Mouse (Mus musculus) adipocyte (in vitro differentiated cells): Measurements from ENCODE around the gene Crygb.

Source experiments
- DNase-seq: peaks from one replicate; pipeline ENCODE4 v3.0.0-alpha.2; 2016; ENCODE audit warnings: low spot score

Crygb gene

DNA sequence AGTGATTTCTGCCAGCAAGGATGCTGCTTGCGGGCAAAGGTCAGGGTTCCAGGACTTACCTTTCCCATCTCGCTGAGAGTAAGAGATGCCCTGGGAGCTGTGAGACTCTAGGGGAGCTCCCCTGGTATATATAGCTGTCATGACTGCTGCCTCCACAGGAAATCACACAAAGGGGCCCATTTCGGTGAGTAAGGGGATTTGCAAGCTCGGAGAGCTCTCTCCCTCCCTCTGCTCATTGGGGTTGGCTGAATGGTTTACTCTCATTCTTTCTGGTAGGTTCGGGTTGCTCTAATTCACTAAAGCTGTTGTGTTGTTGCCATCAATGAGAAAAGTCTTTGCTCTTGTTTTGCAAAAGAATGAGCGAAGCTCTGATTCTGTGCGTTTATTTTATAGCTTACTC is at the start of gene Crygb:
Gene Crygb, minus strand, starts transcription at position 101 of the 400 bp plus-strand sequence.
- no peak for DNase-seq

DNA sequence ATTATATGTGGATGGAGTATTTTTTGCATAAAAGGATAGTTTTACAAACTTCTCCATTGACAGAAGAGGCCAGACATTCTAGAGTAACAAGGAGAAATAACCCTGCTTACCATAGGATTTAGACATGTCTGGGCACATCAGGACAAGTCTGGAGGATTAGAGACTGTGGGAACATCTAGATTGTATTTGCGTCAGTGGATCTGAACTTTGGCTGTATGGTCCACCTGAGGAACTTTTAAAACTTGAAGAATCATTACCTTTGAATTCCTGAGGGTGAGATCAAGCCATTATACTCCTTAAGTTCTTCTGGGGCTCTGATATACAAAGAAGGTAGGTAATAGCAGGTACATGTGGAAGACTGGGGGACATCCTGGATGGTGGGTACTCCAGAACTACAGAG is 49.6 kb upstream of the Crygb start:
- DNase-seq = no peak

- DNase-seq = no peak
Measured at GRCm38 (mm10) chr1:65130226-65130625, 48.1 kb upstream of the Crygb start.

DNA sequence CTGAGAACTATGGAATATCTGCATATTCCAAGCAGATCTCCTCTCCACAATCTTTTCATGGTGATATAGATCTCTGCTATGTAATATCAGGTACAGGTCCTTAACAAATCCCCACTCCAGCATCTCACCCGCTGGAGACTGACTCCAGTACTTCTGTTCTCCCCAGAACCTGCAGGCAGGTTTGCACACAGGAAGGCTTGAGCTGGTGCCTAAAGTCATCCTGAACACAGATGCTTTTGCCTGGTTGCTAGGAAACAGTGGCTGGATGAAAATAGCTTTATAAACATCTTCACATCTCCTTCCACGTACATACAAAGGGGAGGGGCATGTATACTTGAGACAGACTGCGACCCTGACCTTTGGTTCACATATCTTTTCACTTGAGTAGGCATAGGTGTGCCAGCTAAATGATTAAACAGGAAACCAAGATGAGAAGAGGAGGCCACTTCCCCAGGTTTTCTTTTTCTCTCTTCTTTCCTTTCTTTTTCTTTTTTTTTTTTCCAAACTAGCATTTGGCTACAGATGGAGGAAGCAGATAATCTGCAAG is 47.6 kb upstream of the Crygb start:
- DNase-seq = no peak

- no peak for DNase-seq
Measured at GRCm38 (mm10) chr1:65122574-65123372, 40.7 kb upstream of the Crygb start, which contains the start of gene D630023F18Rik. Gene D630023F18Rik, minus strand, starts transcription at chr1:65123214.

DNA sequence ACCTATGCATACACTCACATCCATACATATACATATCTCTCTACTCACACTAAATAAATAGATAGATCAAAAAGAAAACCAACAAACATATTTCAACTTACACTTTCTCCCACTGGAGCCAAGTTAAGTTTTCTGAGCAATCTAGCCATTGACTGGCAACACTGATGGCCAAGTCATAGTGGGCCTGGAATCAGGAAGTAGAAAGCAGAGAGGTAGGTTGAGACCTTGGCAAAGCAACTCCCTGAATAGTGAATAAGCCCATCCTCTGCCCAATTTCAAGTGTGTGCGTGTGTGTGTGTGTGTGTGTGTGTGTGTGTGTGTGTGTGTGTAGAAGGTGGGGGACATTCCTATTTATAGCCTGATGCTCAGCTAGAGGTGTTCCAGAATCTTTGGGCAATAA is 37.4 kb upstream of the Crygb start, which contains the start of gene Gm28845:
Gene Gm28845, minus strand, starts transcription at position 121 of the 400 bp plus-strand sequence.
- no peak for DNase-seq

- DNase-seq = no peak
Measured at GRCm38 (mm10) chr1:65118150-65118913, 36.2 kb upstream of the Crygb start.

DNA sequence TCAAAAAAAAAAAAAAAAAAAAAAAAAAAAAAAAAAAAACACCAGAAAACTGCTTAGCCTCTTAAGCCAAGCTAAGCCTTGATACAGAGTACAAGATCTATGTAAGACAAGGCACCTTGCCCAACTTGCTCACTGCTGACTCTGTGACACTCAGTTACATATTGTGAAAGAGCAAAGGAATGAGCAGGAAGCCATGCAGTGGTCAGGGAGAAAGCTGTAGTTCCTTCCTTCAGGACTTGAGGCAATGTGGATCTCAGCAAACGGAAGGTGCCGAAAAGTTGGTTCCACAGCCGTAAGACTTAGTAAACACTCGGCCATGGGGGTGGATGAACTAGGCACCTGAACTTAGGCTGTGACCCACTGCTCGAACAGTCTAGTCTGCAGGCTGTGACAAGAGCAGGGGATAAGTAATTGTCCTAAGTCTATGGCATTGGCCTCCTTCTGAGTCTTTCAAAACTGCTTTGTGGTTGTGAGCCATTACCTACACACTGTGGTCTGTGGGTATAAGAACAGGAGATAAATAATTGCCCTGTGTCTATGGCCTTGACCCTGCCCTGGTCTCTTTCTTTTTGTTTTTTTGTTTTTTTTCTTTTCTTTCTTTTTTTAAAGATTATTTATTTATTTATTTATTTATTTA is 31.6 kb upstream of the Crygb start:
- DNase-seq = peak; percentile 90

- DNase-seq = peak; percentile 65
Measured at GRCm38 (mm10) chr1:65112807-65113196, 30.7 kb upstream of the Crygb start.

GRCm38 (mm10) chr1:65112031-65112806 is 30.1 kb upstream of the Crygb start:
- DNase-seq = peak; percentile 99

GRCm38 (mm10) chr1:65109756-65110435 is 27.8 kb upstream of the Crygb start:
- no peak for DNase-seq

- no peak for DNase-seq
Measured at GRCm38 (mm10) chr1:65109196-65109595, 27.1 kb upstream of the Crygb start.

DNA sequence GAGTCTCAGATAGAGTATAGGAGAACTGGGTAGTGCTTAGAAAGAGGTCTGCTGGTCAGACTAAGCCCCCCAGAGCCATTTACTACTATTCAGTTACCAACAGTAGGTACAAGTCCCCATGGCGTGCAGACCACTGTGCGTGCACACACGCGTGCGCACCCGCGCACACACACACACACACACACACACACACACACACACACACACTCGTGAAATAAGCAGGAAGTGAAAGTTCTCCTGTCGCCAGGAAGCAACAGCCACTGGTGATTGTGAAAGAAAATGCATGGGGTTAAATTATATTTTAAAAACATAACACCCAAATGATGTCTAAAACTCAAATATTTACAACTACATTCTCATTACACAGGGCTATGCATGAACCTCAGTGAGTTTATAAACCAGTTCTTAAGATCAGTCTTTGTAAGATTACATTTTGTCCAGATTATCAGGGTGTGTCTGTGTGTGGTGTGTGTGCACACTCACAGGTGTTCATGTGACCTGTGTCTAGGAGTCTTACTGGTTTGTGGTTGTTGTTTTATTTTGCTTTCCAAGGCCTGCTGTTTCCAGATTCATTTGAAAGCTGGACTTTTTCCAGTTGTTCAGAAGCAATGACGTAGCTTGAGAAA is 25.7 kb upstream of the Crygb start:
- no peak for DNase-seq

DNA sequence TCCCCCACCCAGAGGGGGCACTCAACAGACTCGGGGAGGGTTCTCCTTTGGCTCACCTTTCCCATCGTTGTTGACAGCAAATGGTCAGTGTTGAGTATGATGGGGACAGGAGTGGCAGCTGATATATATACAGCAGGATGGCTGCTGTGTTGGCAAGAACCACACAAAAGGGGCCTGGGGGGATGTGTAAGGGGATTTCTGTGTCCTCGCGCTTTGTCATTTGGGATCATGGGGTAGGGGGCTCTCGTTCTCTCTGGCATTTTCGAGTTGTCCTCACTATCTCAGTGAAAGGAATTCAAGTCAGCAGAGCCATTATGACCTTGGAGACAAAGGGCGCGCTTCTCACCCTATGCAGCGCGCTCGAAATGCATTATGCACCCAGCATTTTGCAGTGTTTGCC is 21.2 kb upstream of the Crygb start, which contains the start of gene Cryga:
Gene Cryga, minus strand, starts transcription at position 101 of the 400 bp plus-strand sequence.
- DNase-seq = no peak

DNA sequence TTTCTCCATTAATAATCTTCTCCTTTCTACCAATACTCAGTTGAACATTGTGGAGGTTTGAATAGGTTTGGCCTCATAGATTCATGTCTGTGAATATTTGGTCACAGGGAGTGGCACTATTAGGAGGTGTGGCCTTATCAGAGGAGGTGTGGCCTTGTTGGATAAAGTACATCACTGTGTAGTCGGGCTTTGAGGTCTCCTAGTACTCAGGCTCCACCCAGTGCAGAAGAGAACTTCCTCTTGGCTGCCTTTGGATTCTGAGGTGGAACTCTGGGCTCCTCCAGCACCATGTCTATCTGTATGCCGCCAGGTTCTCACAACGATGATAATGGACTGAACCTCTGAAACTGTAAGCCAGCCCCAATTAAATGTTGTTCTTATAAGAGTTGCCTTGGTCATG is 14.9 kb upstream of the Crygb start:
- no peak for DNase-seq

- no peak for DNase-seq
Measured at GRCm38 (mm10) chr1:65091566-65091965, 9.5 kb upstream of the Crygb start.

DNA sequence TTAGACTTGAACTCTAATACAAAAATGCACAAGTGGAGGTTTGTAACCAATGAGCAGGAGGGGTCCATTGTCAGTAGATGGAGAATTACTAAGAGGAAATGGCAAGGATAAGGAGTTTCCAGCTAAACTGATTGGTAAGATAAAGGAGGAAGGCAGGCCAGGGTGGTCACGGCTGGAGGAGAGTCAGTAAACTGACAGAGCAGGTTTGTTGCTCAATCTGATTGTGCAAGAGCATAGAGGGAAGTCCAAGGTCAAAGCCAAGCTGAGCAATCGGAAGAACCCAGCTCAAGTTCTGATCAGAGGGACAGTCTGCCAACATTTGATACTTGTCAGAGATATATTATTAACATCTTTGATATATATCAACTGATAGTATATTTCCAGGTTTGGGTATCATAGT is 8.3 kb upstream of the Crygb start:
- peak; percentile 23 for DNase-seq

DNA sequence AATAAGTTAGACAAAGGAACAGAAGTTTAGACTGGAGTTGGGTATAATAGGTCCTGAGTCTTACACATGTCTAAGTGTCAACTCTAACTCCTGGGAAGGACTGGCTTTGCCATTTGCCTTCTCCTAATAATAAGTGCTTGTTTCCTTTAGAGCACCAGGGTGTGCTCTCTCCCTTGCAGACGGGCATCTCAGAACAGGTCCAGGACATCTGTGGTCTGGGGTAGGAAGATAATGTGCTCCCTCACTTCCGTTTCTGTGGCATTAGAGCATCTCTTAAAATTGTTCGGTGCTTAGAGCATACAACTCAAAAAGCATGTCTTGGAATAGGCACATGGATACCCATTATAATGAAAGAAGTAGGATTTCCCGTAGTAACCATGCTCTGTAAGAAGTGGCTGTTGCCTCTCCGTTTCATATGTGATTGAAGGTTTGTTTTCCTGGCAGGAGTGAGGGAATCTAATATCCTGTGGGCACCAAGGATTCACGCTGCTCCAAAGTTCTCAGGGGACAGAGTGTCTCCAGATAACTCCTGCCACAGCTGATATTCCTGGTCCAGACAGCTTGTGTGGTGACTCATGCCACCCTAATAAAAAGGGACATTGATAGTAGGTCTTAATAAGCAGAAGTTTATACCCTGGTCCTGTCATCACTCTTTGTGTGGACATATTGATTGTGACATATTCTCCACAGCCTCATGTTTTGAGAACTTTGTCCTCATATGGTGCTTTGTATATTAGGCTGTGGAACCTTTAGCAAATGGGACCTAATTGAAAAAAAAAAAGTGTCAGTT is 6.7 kb upstream of the Crygb start:
- DNase-seq = no peak

GRCm38 (mm10) chr1:65075607-65076006 is 6.5 kb downstream of the Crygb start:
- peak; percentile 24 for DNase-seq

DNA sequence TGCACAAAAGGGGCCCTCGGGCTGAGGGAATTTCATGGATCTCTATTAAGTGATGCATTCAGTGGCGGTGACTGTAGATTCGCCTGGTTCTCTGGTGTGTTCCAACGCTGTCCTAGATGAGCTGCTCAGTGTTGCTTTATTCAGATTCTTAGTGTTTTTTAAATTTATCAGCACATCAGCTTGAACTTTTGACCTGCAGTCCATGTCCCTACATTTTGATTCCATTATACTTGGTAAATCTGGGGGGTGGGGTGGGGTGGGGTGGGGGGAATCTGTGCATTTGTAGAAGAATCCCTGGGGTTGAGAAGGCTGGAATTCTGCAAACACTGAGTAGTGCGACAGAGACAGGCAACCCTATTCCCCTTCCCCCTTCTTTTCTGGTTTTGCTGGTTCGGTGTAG is 8.5 kb downstream of the Crygb start, which contains the start of gene Crygc:
Gene Crygc, minus strand, starts transcription at position 101 of the 400 bp plus-strand sequence.
- no peak for DNase-seq
